Mouse (Mus musculus): ENCODE results near the gene 0610012G03Rik. TPM values are rescaled to one million over a fixed set of nuclear protein-coding genes. Genes with fewer than 3 reads are reported as not detected.
"Not testable (repeated sequence)": the region's sequence is repeated elsewhere in the genome, so short reads cannot be mapped to it uniquely, and the experiment has no call there.

The 0610012G03Rik gene
- polyA plus RNA-seq (2012; rRNA removed): 67.6 and 92.3 TPM in 2 replicates

GRCm38 (mm10) chr16:31948345-31948774 lies at the start of gene 0610012G03Rik, which contains the start of gene Ncbp2:
TSS of gene 0610012G03Rik (minus strand) at chr16:31948494.
TSS of gene Ncbp2 (plus strand) at chr16:31948513.
- peak; percentile 99 for DNase-seq (ENCODE audit: low read depth)
- no peak for TF ChIP-seq CTCF (IDR thresholded peaks at IDR 0.05; ENCODE audit: borderline replicate concordance, extremely low read depth, insufficient read depth, insufficient read length)
- TF ChIP-seq POLR2A (IDR thresholded peaks at IDR 0.05; ENCODE audit: borderline replicate concordance, extremely low read depth, insufficient read depth, insufficient read length, poor library complexity, severe bottlenecking): peak; percentile 92

GRCm38 (mm10) chr16:31996371-31996770 lies 48.1 kb upstream of the 0610012G03Rik start:
- no peak for DNase-seq (ENCODE audit: low read depth)
- TF ChIP-seq POLR2A (IDR thresholded peaks at IDR 0.05; ENCODE audit: borderline replicate concordance, extremely low read depth, insufficient read depth, insufficient read length, poor library complexity, severe bottlenecking) (no peak), CTCF (IDR thresholded peaks at IDR 0.05; ENCODE audit: borderline replicate concordance, extremely low read depth, insufficient read depth, insufficient read length) (no peak)

- DNase-seq (ENCODE audit: low read depth): no peak
- TF ChIP-seq POLR2A (IDR thresholded peaks at IDR 0.05; ENCODE audit: borderline replicate concordance, extremely low read depth, insufficient read depth, insufficient read length, poor library complexity, severe bottlenecking) (no peak), CTCF (IDR thresholded peaks at IDR 0.05; ENCODE audit: borderline replicate concordance, extremely low read depth, insufficient read depth, insufficient read length) (no peak)
Measured at GRCm38 (mm10) chr16:31993946-31994345, 45.7 kb upstream of the 0610012G03Rik start.

- DNase-seq (ENCODE audit: low read depth): no peak
- TF ChIP-seq CTCF (IDR thresholded peaks at IDR 0.05; ENCODE audit: borderline replicate concordance, extremely low read depth, insufficient read depth, insufficient read length): no peak
- TF ChIP-seq POLR2A (IDR thresholded peaks at IDR 0.05; ENCODE audit: borderline replicate concordance, extremely low read depth, insufficient read depth, insufficient read length, poor library complexity, severe bottlenecking): no peak
Measured at GRCm38 (mm10) chr16:31993195-31993594, 44.9 kb upstream of the 0610012G03Rik start.

GRCm38 (mm10) chr16:31992039-31992438 lies 43.7 kb upstream of the 0610012G03Rik start:
- DNase-seq (ENCODE audit: low read depth): no peak
- TF ChIP-seq POLR2A (IDR thresholded peaks at IDR 0.05; ENCODE audit: borderline replicate concordance, extremely low read depth, insufficient read depth, insufficient read length, poor library complexity, severe bottlenecking) (no peak), CTCF (IDR thresholded peaks at IDR 0.05; ENCODE audit: borderline replicate concordance, extremely low read depth, insufficient read depth, insufficient read length) (no peak)

GRCm38 (mm10) chr16:31980946-31981345 lies 32.7 kb upstream of the 0610012G03Rik start:
- DNase-seq (ENCODE audit: low read depth): no peak
- TF ChIP-seq CTCF (IDR thresholded peaks at IDR 0.05; ENCODE audit: borderline replicate concordance, extremely low read depth, insufficient read depth, insufficient read length): peak; percentile 6; the same call in 1 of the 2 replicates
- TF ChIP-seq POLR2A (IDR thresholded peaks at IDR 0.05; ENCODE audit: borderline replicate concordance, extremely low read depth, insufficient read depth, insufficient read length, poor library complexity, severe bottlenecking): no peak

- TF ChIP-seq POLR2A (IDR thresholded peaks at IDR 0.05; ENCODE audit: borderline replicate concordance, extremely low read depth, insufficient read depth, insufficient read length, poor library complexity, severe bottlenecking) (no peak), CTCF (IDR thresholded peaks at IDR 0.05; ENCODE audit: borderline replicate concordance, extremely low read depth, insufficient read depth, insufficient read length) (no peak)
Measured at GRCm38 (mm10) chr16:31979501-31979900, 31.2 kb upstream of the 0610012G03Rik start.

GRCm38 (mm10) chr16:31975258-31975657 lies 27.0 kb upstream of the 0610012G03Rik start:
- TF ChIP-seq POLR2A (IDR thresholded peaks at IDR 0.05; ENCODE audit: borderline replicate concordance, extremely low read depth, insufficient read depth, insufficient read length, poor library complexity, severe bottlenecking): no peak
- no peak for TF ChIP-seq CTCF (IDR thresholded peaks at IDR 0.05; ENCODE audit: borderline replicate concordance, extremely low read depth, insufficient read depth, insufficient read length)
- no peak for DNase-seq (ENCODE audit: low read depth)

More at GRCm38 (mm10) chr16:31979501-31979900, 31.2 kb upstream of the 0610012G03Rik start:
- DNase-seq (ENCODE audit: low read depth): no peak

GRCm38 (mm10) chr16:31963224-31963623 lies 14.9 kb upstream of the 0610012G03Rik start:
- TF ChIP-seq CTCF (IDR thresholded peaks at IDR 0.05; ENCODE audit: borderline replicate concordance, extremely low read depth, insufficient read depth, insufficient read length) (no peak), POLR2A (IDR thresholded peaks at IDR 0.05; ENCODE audit: borderline replicate concordance, extremely low read depth, insufficient read depth, insufficient read length, poor library complexity, severe bottlenecking) (no peak)
- DNase-seq (ENCODE audit: low read depth): peak; percentile 51

GRCm38 (mm10) chr16:31947901-31948316 lies 385 bp downstream of the 0610012G03Rik start:
- DNase-seq (ENCODE audit: low read depth): no peak
- no peak for TF ChIP-seq POLR2A (IDR thresholded peaks at IDR 0.05; ENCODE audit: borderline replicate concordance, extremely low read depth, insufficient read depth, insufficient read length, poor library complexity, severe bottlenecking)
- TF ChIP-seq CTCF (IDR thresholded peaks at IDR 0.05; ENCODE audit: borderline replicate concordance, extremely low read depth, insufficient read depth, insufficient read length): no peak

- no peak for TF ChIP-seq CTCF (IDR thresholded peaks at IDR 0.05; ENCODE audit: borderline replicate concordance, extremely low read depth, insufficient read depth, insufficient read length)
- no peak for TF ChIP-seq POLR2A (IDR thresholded peaks at IDR 0.05; ENCODE audit: borderline replicate concordance, extremely low read depth, insufficient read depth, insufficient read length, poor library complexity, severe bottlenecking)
- DNase-seq (ENCODE audit: low read depth): no peak
Measured at GRCm38 (mm10) chr16:31947333-31947732, 961 bp downstream of the 0610012G03Rik start.

- not testable (repeated sequence) for DNase-seq (ENCODE audit: low read depth)
Measured at GRCm38 (mm10) chr16:31945986-31946385, 2.3 kb downstream of the 0610012G03Rik start.

All from brain, embryonic 14.5 days (tissue).